Mouse (Mus musculus): ENCODE results near the gene Slc17a5. TPM values are rescaled to one million over a fixed set of nuclear protein-coding genes. Genes with fewer than 3 reads are reported as not detected.

The Slc17a5 gene
- polyA plus RNA-seq, 1 experiment from 2014 or later: 19.7 TPM

DNA sequence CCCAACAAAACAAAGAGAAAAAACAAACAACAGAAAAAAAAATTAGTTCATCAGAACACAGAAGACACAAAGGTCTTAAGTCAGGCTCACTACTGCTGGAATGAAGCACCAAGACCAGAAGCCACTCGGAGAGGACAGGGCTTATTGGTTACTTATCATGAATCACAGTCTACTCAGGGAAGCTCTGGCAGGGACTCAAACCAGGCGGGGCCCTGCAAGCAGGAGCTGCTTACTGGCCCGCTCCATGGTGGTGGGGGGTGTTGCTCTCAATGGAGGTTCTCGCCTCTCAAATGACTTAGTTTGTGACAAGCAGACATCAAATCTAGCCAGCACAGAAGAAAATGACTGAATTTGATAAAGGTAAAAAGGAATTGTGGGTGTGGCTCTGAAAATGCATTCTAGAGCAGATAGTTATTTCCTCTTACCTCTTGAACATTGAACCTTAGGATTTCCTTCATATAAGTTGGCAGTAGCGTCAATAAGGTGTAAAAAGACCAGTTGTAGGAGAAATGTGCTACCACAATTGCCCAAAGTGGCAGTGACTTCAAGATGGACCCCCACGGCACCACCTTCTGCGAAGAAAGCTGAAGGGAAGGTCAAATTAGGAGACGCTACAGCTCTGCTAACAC lies 29.1 kb downstream of the Slc17a5 start:
- no peaks in the 10 kb centered on the region for H3K9me3 ChIP-seq (replicated peaks)
- H3K4me3 ChIP-seq (replicated peaks): no peak overlapping the region
- H3K9ac ChIP-seq: no peak overlapping the region
- H3K4me1 ChIP-seq: no peaks in the 10 kb centered on the region
- peaks cover 10% of the 10 kb centered on the region for H3K36me3 ChIP-seq
- WGBS: 86% methylated on average over 8 of the region's 8 CpGs
- H3K27ac ChIP-seq (replicated peaks): no peak overlapping the region
- H3K27me3 ChIP-seq: no peaks in the 10 kb centered on the region
- no peak for ATAC-seq (ENCODE audit: insufficient number of reproducible peaks, low FRiP score, low TSS enrichment, low read depth)
- H3K4me2 ChIP-seq (replicated peaks): no peak overlapping the region

GRCm38 (mm10) chr9:78557041-78557440 lies 30.8 kb downstream of the Slc17a5 start:
- Histone ChIP-seq H3K4me3 (replicated peaks) (no peak overlapping the region), H3K4me2 (replicated peaks) (no peak overlapping the region), H3K4me1 (no peaks in the 10 kb centered on the region), H3K9me3 (replicated peaks) (no peaks in the 10 kb centered on the region), H3K9ac (no peak overlapping the region), H3K36me3 (peaks cover 14% of the 10 kb centered on the region), H3K27ac (replicated peaks) (no peak overlapping the region), H3K27me3 (no peaks in the 10 kb centered on the region)
- ATAC-seq (ENCODE audit: insufficient number of reproducible peaks, low FRiP score, low TSS enrichment, low read depth): no peak
- 86% methylated on average over 1 of the region's 1 CpGs for WGBS

GRCm38 (mm10) chr9:78552984-78553383 lies 34.9 kb downstream of the Slc17a5 start:
- no peaks in the 10 kb centered on the region for H3K4me1 ChIP-seq
- no peak overlapping the region for H3K9ac ChIP-seq
- no peak for ATAC-seq (ENCODE audit: insufficient number of reproducible peaks, low FRiP score, low TSS enrichment, low read depth)
- WGBS: 37% methylated on average over 12 of the region's 12 CpGs
- no peak overlapping the region for H3K4me2 ChIP-seq (replicated peaks)
- H3K27ac ChIP-seq (replicated peaks): no peak overlapping the region
- H3K4me3 ChIP-seq (replicated peaks): no peak overlapping the region
- H3K36me3 ChIP-seq: peaks cover 22% of the 10 kb centered on the region
- H3K27me3 ChIP-seq: no peaks in the 10 kb centered on the region
- no peaks in the 10 kb centered on the region for H3K9me3 ChIP-seq (replicated peaks)

GRCm38 (mm10) chr9:78551761-78552160 lies 36.1 kb downstream of the Slc17a5 start:
- peaks cover 13% of the 10 kb centered on the region; the same call in 1 of the 2 replicates for H3K36me3 ChIP-seq
- ATAC-seq (ENCODE audit: insufficient number of reproducible peaks, low FRiP score, low TSS enrichment, low read depth): no peak
- 68% methylated on average over 4 of the region's 4 CpGs for WGBS
- no peaks in the 10 kb centered on the region for H3K4me1 ChIP-seq
- no peaks in the 10 kb centered on the region for H3K9me3 ChIP-seq (replicated peaks)
- no peak overlapping the region for H3K4me3 ChIP-seq (replicated peaks)
- H3K27ac ChIP-seq (replicated peaks): no peak overlapping the region
- no peaks in the 10 kb centered on the region for H3K27me3 ChIP-seq
- no peak overlapping the region for H3K4me2 ChIP-seq (replicated peaks)
- no peak overlapping the region for H3K9ac ChIP-seq

DNA sequence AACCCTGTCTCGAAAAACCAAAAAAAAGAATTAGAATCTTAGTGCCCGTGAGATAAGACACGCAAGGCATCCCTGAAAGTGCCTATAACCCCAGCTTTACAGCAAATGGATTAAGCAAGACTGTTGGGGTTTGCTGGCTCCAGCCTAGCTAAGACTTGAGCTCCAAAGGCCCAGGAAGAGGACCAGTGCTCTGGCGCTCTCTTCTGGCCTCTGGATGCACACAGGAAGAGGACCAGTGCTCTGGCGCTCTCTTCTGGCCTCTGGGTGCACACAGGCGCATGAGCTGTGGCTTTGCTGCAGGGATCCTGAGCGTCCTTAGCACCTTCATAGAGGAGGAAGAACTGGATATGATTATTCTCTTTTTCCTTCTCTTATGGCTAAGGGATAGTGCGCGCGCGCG lies 40.1 kb downstream of the Slc17a5 start:
- WGBS: 88% methylated on average over 12 of the region's 12 CpGs
- Histone ChIP-seq H3K4me2 (replicated peaks) (no peak overlapping the region), H3K9me3 (replicated peaks) (no peaks in the 10 kb centered on the region), H3K4me1 (no peaks in the 10 kb centered on the region), H3K27me3 (no peaks in the 10 kb centered on the region), H3K4me3 (replicated peaks) (no peak overlapping the region), H3K9ac (no peak overlapping the region), H3K36me3 (peaks cover 17% of the 10 kb centered on the region; the same call in 1 of the 2 replicates), H3K27ac (replicated peaks) (no peak overlapping the region)
- ATAC-seq (ENCODE audit: insufficient number of reproducible peaks, low FRiP score, low TSS enrichment, low read depth): no peak

GRCm38 (mm10) chr9:78546944-78547343 lies 40.9 kb downstream of the Slc17a5 start:
- Histone ChIP-seq H3K9me3 (replicated peaks) (no peaks in the 10 kb centered on the region), H3K9ac (no peak overlapping the region), H3K27me3 (no peaks in the 10 kb centered on the region), H3K36me3 (0 out of 2 replicates have a peak, but pooled peaks cover 12% of the 10 kb centered on the region), H3K4me2 (replicated peaks) (no peak overlapping the region), H3K4me1 (no peaks in the 10 kb centered on the region), H3K27ac (replicated peaks) (no peak overlapping the region), H3K4me3 (replicated peaks) (no peak overlapping the region)
- WGBS: 56% methylated on average over 7 of the region's 7 CpGs
- no peak for ATAC-seq (ENCODE audit: insufficient number of reproducible peaks, low FRiP score, low TSS enrichment, low read depth)

GRCm38 (mm10) chr9:78541758-78542157 lies 46.1 kb downstream of the Slc17a5 start:
- H3K27ac ChIP-seq (replicated peaks): no peak overlapping the region
- no peaks in the 10 kb centered on the region for H3K27me3 ChIP-seq
- no peak for ATAC-seq (ENCODE audit: insufficient number of reproducible peaks, low FRiP score, low TSS enrichment, low read depth)
- H3K9ac ChIP-seq: no peak overlapping the region
- no peaks in the 10 kb centered on the region for H3K9me3 ChIP-seq (replicated peaks)
- H3K36me3 ChIP-seq: peaks cover 5% of the 10 kb centered on the region; the same call in 1 of the 2 replicates
- H3K4me3 ChIP-seq (replicated peaks): no peak overlapping the region
- H3K4me2 ChIP-seq (replicated peaks): no peak overlapping the region
- H3K4me1 ChIP-seq: no peaks in the 10 kb centered on the region
- WGBS: 93% methylated on average over 12 of the region's 14 CpGs

- Histone ChIP-seq H3K9me3 (replicated peaks) (no peaks in the 10 kb centered on the region), H3K4me2 (replicated peaks) (no peak overlapping the region), H3K4me1 (no peaks in the 10 kb centered on the region), H3K27ac (replicated peaks) (no peak overlapping the region), H3K36me3 (no peaks in the 10 kb centered on the region; the same call in 1 of the 2 replicates), H3K9ac (no peak overlapping the region), H3K4me3 (replicated peaks) (no peak overlapping the region), H3K27me3 (no peaks in the 10 kb centered on the region)
- no peak for ATAC-seq (ENCODE audit: insufficient number of reproducible peaks, low FRiP score, low TSS enrichment, low read depth)
- 63% methylated on average over 6 of the region's 6 CpGs for WGBS
These were observed 49.4 kb downstream of the Slc17a5 start for GRCm38 (mm10) chr9:78538421-78538820.

DNA sequence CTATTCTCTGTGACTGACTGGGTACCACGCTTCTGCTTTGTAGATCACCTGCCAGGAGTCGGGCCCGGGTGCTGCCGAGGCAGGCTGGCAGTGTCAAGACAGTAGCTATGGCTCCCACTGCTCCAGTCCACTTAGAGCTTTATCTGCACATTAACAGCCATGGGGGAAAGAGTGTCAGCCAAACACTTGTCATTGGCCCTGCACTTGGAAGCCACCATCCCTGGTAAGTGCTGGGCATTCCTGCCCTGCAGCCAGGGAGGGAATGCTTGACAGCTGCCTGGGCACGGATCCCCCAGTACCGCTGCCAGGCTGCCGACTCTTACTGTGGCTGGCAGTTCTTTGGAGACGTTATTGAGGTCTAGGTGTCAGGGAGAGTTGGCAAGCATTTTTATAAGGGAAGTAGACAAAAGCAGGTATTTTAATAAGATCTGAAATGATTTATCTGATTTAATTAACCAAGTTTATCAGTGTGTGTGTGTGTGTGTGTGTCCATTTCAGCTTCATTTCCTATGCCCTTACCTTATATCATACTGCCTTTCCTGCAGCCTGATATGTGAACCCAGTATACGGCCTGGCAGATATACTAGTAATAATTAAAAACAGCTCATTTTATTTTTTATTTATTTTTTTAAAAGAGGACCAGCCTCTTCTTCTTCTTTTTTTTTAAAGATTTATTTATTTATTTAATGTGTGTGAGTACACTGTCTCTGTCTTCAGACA lies 50.5 kb downstream of the Slc17a5 start:
- H3K9me3 ChIP-seq (replicated peaks): no peaks in the 10 kb centered on the region
- no peaks in the 10 kb centered on the region; the same call in 1 of the 2 replicates for H3K36me3 ChIP-seq
- 77% methylated on average over 9 of the region's 9 CpGs for WGBS
- no peaks in the 10 kb centered on the region for H3K27me3 ChIP-seq
- H3K4me3 ChIP-seq (replicated peaks): no peak overlapping the region
- peaks cover 3% of the 10 kb centered on the region; the same call in 1 of the 2 replicates for H3K4me1 ChIP-seq
- no peak overlapping the region for H3K27ac ChIP-seq (replicated peaks)
- no peak overlapping the region for H3K4me2 ChIP-seq (replicated peaks)
- no peak for ATAC-seq (ENCODE audit: insufficient number of reproducible peaks, low FRiP score, low TSS enrichment, low read depth)
- H3K9ac ChIP-seq: no peak overlapping the region

- H3K27ac ChIP-seq (replicated peaks): no peak overlapping the region
- no peak overlapping the region for H3K4me2 ChIP-seq (replicated peaks)
- H3K4me3 ChIP-seq (replicated peaks): no peak overlapping the region
- no peaks in the 10 kb centered on the region; the same call in 1 of the 2 replicates for H3K36me3 ChIP-seq
- H3K4me1 ChIP-seq: peaks cover 11% of the 10 kb centered on the region; the same call in 1 of the 2 replicates
- H3K9me3 ChIP-seq (replicated peaks): no peaks in the 10 kb centered on the region
- no peaks in the 10 kb centered on the region for H3K27me3 ChIP-seq
- no peak for ATAC-seq (ENCODE audit: insufficient number of reproducible peaks, low FRiP score, low TSS enrichment, low read depth)
- no peak overlapping the region for H3K9ac ChIP-seq
- 93% methylated on average over 7 of the region's 7 CpGs for WGBS
These were observed 53.2 kb downstream of the Slc17a5 start for GRCm38 (mm10) chr9:78534606-78535005.

DNA sequence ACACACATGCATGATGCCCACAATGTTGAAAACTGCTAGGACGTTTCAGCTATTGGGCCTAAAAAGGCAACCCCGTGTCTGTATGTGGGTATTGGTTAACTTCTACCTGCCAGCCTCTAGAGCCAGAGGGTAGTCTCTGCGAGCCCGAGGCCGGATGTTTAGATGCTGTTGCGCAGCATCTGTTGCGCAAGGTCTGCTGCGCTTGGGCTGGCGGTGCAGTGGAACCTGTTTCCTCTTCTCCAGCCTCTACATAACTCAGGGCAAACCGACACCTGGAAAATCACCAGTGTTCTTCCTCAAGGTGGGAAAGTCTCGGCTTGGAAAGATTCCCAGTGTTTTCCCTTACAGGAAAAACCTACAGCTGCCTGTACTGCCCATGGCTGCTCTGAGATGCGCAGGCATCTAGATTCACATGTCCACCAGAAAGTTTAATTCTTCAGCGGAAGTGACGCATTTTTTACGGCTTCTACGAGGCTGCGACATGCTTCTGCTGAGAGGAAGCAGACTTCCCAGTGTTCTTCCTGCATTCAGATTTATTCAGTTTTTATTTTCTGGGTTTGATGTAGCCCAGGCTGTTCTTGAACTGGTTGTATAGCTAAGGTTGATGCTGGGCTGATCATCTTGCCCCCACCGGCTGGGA lies 54.4 kb downstream of the Slc17a5 start:
- no peak for ATAC-seq (ENCODE audit: insufficient number of reproducible peaks, low FRiP score, low TSS enrichment, low read depth)
- 75% methylated on average over 18 of the region's 18 CpGs for WGBS

More for the DNA sequence above, 54.4 kb downstream of the Slc17a5 start:
- H3K4me3 ChIP-seq (replicated peaks): no peak overlapping the region
- H3K27ac ChIP-seq (replicated peaks): no peak overlapping the region
- H3K27me3 ChIP-seq: no peaks in the 10 kb centered on the region
- no peaks in the 10 kb centered on the region for H3K36me3 ChIP-seq
- no peak overlapping the region for H3K4me2 ChIP-seq (replicated peaks)
- peaks cover 11% of the 10 kb centered on the region; the same call in 1 of the 2 replicates for H3K4me1 ChIP-seq
- H3K9me3 ChIP-seq (replicated peaks): no peaks in the 10 kb centered on the region
- H3K9ac ChIP-seq: no peak overlapping the region
